Mouse (Mus musculus): ENCODE results near the gene Slc1a2.

Gene Slc1a2

DNA sequence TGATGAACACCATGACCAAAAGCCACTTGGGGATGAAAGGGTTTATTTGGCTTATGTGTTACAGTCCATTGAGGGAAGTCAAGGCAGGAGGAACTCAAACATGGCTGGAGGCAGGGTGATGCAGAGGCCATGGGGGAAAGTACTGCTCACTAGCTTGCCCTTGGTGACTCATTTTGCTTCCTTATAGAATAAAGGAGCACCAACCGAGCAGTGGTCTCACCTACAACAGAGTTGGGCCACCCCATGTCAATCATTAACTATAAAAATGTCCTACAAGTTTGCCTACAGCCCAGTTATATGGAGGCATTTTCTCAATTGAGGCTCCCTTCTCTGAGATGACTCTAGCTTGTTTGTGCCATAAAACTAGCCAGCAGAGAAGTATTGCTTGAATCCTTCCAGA lies 169.4 kb downstream of the Slc1a2 start:
- no peaks in the 10 kb centered on the region for H3K36me3 ChIP-seq (ENCODE audit: insufficient read depth, low read length)
- TF ChIP-seq CTCF (conservative IDR thresholded peaks at IDR 0.05; ENCODE audit: low read length), result no peak
- TF ChIP-seq POU5F1 (IDR thresholded peaks at IDR 0.05; ENCODE audit: borderline replicate concordance, low read length), result no peak
- no peak for TF ChIP-seq NANOG (IDR thresholded peaks at IDR 0.05; ENCODE audit: borderline replicate concordance, low read length)
- no peak overlapping the region for H3K4me3 ChIP-seq (replicated peaks; ENCODE audit: low read length)
- H3K9me3 ChIP-seq (ENCODE audit: low read length), result no peaks in the 10 kb centered on the region
- no peaks in the 10 kb centered on the region; the same call in 1 of the 2 replicates for H3K27me3 ChIP-seq (ENCODE audit: insufficient read depth, low read length)
- no peaks in the 10 kb centered on the region for H3K4me1 ChIP-seq (replicated peaks; ENCODE audit: low read depth, low read length)

DNA sequence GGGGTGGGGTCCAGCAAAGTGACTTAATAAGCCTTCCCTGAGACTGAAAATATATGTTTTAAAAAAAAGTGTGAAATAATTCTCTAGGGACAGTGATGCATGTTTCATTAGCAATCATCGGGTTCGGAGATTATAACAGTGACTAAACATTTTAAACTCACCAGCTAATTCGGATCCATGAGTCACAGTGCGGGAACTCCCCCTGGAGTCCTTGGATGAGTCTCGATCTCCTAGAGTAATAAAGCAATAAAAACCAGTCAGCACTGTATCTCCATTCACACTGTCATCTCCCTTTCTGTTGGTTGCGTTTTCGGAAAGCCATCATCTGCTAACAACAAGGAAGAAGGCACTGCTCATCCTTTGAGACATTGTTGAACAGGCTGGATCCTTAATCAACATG lies 169.9 kb downstream of the Slc1a2 start:
- TF ChIP-seq POU5F1 (IDR thresholded peaks at IDR 0.05; ENCODE audit: borderline replicate concordance, low read length), result no peak
- no peak for TF ChIP-seq CTCF (conservative IDR thresholded peaks at IDR 0.05; ENCODE audit: low read length)
- TF ChIP-seq NANOG (IDR thresholded peaks at IDR 0.05; ENCODE audit: borderline replicate concordance, low read length), result no peak
- H3K4me1 ChIP-seq (replicated peaks; ENCODE audit: low read depth, low read length), result no peaks in the 10 kb centered on the region
- H3K4me3 ChIP-seq (replicated peaks; ENCODE audit: low read length), result no peak overlapping the region
- H3K36me3 ChIP-seq (ENCODE audit: insufficient read depth, low read length), result no peaks in the 10 kb centered on the region
- no peaks in the 10 kb centered on the region; the same call in 1 of the 2 replicates for H3K27me3 ChIP-seq (ENCODE audit: insufficient read depth, low read length)
- H3K9me3 ChIP-seq (ENCODE audit: low read length), result no peaks in the 10 kb centered on the region

DNA sequence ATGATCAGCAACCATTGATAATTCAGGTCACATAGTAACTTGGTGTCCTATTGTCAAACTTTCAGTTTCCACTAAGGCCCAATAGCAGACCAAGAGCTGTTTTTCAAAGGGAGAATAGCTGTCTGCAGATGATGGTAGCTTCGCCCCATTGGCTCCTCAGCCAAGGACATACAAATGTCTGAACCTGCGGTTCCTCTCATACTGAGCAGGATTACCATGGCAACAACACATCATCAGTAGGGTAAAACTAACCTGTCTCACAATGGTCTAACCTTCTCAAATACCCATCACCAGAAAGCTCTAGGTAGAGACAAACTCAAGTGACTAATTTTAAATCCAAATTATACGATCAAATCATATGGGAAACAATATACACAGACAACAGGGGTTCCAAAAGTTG lies 170.7 kb downstream of the Slc1a2 start:
- TF ChIP-seq CTCF (conservative IDR thresholded peaks at IDR 0.05; ENCODE audit: low read length) (no peak), NANOG (IDR thresholded peaks at IDR 0.05; ENCODE audit: borderline replicate concordance, low read length) (no peak), POU5F1 (IDR thresholded peaks at IDR 0.05; ENCODE audit: borderline replicate concordance, low read length) (no peak)

GRCm38 (mm10) chr2:102831547-102831946 lies 173.1 kb downstream of the Slc1a2 start:
- H3K27me3 ChIP-seq (ENCODE audit: insufficient read depth, low read length), result no peaks in the 10 kb centered on the region
- no peaks in the 10 kb centered on the region for H3K36me3 ChIP-seq (ENCODE audit: insufficient read depth, low read length)
- no peaks in the 10 kb centered on the region for H3K9me3 ChIP-seq (ENCODE audit: low read length)
- no peaks in the 10 kb centered on the region for H3K4me1 ChIP-seq (replicated peaks; ENCODE audit: low read depth, low read length)
- TF ChIP-seq POU5F1 (IDR thresholded peaks at IDR 0.05; ENCODE audit: borderline replicate concordance, low read length) (no peak), CTCF (conservative IDR thresholded peaks at IDR 0.05; ENCODE audit: low read length) (no peak), NANOG (IDR thresholded peaks at IDR 0.05; ENCODE audit: borderline replicate concordance, low read length) (no peak)
- H3K4me3 ChIP-seq (replicated peaks; ENCODE audit: low read length), result no peak overlapping the region

More for the DNA sequence above, 170.7 kb downstream of the Slc1a2 start:
- H3K4me3 ChIP-seq (replicated peaks; ENCODE audit: low read length), result no peak overlapping the region
- H3K36me3 ChIP-seq (ENCODE audit: insufficient read depth, low read length), result no peaks in the 10 kb centered on the region
- H3K9me3 ChIP-seq (ENCODE audit: low read length), result no peaks in the 10 kb centered on the region
- H3K27me3 ChIP-seq (ENCODE audit: insufficient read depth, low read length), result no peaks in the 10 kb centered on the region
- H3K4me1 ChIP-seq (replicated peaks; ENCODE audit: low read depth, low read length), result no peaks in the 10 kb centered on the region

- H3K36me3 ChIP-seq (ENCODE audit: insufficient read depth, low read length), result no peaks in the 10 kb centered on the region
- H3K4me1 ChIP-seq (replicated peaks; ENCODE audit: low read depth, low read length), result no peaks in the 10 kb centered on the region
- H3K4me3 ChIP-seq (replicated peaks; ENCODE audit: low read length), result no peak overlapping the region
- no peak for TF ChIP-seq POU5F1 (IDR thresholded peaks at IDR 0.05; ENCODE audit: borderline replicate concordance, low read length)
- no peak for TF ChIP-seq CTCF (conservative IDR thresholded peaks at IDR 0.05; ENCODE audit: low read length)
- no peak; the same call in 1 of the 2 replicates for TF ChIP-seq NANOG (IDR thresholded peaks at IDR 0.05; ENCODE audit: borderline replicate concordance, low read length)
- peaks cover 15% of the 10 kb centered on the region for H3K9me3 ChIP-seq (ENCODE audit: low read length)
- no peaks in the 10 kb centered on the region for H3K27me3 ChIP-seq (ENCODE audit: insufficient read depth, low read length)
Measured at GRCm38 (mm10) chr2:102838179-102838578, 179.7 kb downstream of the Slc1a2 start.
